Mouse (Mus musculus) C2C12 (cell line): Measurements from ENCODE around the gene Stambpl1.

ENCODE experiments used
- CTCF ChIP-seq: IDR thresholded peaks from one replicate; pipeline ENCODE4 v1.5.1; 2011; ENCODE audit not compliant: control insufficient read depth, insufficient read depth, insufficient read length
- MYOG ChIP-seq: IDR thresholded peaks from one replicate; pipeline ENCODE4 v1.6.1; 2011; ENCODE audit not compliant: control insufficient read depth, insufficient read length; ENCODE audit errors: extremely low read depth
- USF1 ChIP-seq: IDR thresholded peaks from one replicate; pipeline ENCODE4 v1.6.1; 2011; ENCODE audit warnings: low read depth, mild to moderate bottlenecking, control low read depth, moderate library complexity

DNA sequence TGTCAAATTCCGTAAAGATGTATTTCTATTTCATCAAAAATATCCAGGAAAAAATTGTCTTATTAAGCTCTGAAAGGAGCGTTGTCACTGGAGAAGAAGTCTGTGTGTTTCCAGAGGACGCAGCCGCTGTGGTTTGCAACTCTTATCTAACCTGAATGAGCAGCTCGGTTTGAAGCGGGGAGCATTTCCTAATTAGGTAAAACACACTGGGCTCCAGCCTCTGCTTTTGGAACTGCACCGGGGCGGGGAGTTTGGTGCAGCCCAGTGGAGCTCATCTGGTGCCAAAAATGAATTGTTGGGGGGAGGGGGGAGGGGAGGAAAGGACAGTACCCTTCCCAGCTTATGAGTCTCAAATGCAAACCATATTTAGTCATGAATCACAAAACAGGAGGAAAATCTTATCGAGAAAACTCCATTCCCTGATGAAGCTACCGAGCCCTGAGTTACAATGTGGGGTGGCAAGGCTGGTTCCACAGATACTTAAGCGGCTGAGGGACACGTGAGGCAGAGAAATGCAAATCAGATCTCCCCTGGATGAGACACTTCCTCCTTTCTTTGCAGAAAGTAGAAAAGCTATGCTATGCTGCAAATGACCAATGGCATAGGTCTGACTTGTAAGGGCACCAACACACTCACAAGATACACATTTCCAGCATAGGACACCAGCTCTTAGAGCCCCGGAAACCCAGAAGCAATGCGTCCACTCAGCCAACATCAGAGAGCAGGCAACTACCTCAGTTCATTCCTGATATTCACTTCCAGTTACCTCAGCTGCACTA is 62.3 kb downstream of the Stambpl1 start:
- TF ChIP-seq USF1, result peak; percentile 72
- no peak for TF ChIP-seq CTCF
- no peak for TF ChIP-seq MYOG
